ENCODE assay signal across 20 mouse cellular contexts in the genomic region with DNA sequence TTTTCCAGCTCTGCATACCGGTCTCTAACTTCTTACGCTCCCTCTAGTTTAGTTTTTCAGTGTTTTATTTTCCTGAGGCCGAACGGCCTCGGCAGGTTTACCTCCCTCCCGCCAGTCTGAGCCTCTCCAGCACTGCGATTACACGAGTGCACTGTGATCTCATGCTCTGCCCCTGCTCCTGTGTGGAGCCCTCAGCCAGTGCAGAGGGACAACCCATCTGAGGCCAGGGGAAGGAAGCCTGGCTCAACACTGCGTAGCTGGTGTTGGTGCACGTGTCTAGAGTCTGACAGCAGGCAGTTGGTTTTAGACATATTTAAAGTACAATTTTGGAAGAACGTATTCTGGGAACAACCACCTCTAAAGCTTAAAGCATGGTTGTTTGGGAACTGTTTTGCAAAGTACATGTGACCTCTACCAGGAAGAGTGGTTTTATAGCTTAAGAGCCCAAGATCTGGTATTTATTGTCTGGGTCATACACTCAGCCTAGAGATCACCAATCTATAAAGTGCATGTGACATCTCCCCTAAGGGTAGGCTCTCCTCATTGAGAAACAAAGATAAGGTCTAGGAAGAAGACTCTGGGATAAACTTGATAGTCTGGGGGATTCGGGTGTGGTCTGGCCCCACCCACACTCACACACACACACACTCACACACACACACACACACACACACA. TPM values are rescaled to one million over a fixed set of nuclear protein-coding genes. Genes with fewer than 3 reads are reported as not detected.
DNase-seq lines count a peak whose midpoint lies in the region; ATAC-seq lines count a peak whose summit lies in the region.
"Had no signal": no experiment of that assay in that cellular context is flagged by ENCODE, and none has a peak within 500 bp of the region (broad histone marks: within the 10 kb centered on the region; RNA-seq: fewer than 3 reads in every experiment).

No protein-coding gene starts in this region.

- peak; percentile 70 for ATAC-seq in liver, embryonic 12.5 days
- ATAC-seq in liver, embryonic 13.5 days (ENCODE audit: low read depth): peak; percentile 70
- ATAC-seq in megakaryocyte progenitor cell, adult 5-6 weeks (replicated peaks; ENCODE audit: poor library complexity): 0 out of 2 replicates have a peak, but pooled peaks have one; percentile 17
- ATAC-seq: forebrain, embryonic 15.5 days had no signal

- peaks cover 99% of the 10 kb centered on the region for H3K36me3 ChIP-seq in liver, embryonic 12.5 days
- H3K36me3 ChIP-seq in liver, embryonic 13.5 days: peaks cover 98% of the 10 kb centered on the region

- no peak overlapping the region for H3K4me2 ChIP-seq in liver, embryonic 12.5 days
- no peak overlapping the region for H3K4me2 ChIP-seq in liver, embryonic 13.5 days
- H3K4me2 ChIP-seq: embryonic facial prominence, embryonic 12.5 days; forebrain, embryonic 15.5 days; hindbrain, embryonic 12.5 days had no signal

- H3K9ac ChIP-seq in liver, embryonic 12.5 days: no peak overlapping the region
- H3K9ac ChIP-seq in liver, embryonic 13.5 days: no peak overlapping the region
- H3K9ac ChIP-seq: embryonic facial prominence, embryonic 12.5 days; forebrain, embryonic 15.5 days; hindbrain, embryonic 12.5 days had no signal

- no peak overlapping the region for H3K4me3 ChIP-seq in liver, embryonic 12.5 days
- H3K4me3 ChIP-seq in liver, embryonic 13.5 days (replicated peaks): no peak overlapping the region
- H3K4me3 ChIP-seq: embryonic facial prominence, embryonic 12.5 days; forebrain, embryonic 15.5 days; heart, embryonic 10.5 days; hindbrain, embryonic 12.5 days had no signal

- peak overlapping the region; percentile 53; the same call in 1 of the 2 replicates for H3K27ac ChIP-seq in liver, embryonic 12.5 days
- H3K27ac ChIP-seq in liver, embryonic 13.5 days: peak overlapping the region; percentile 30; the same call in 1 of the 2 replicates
- H3K27ac ChIP-seq: embryonic facial prominence, embryonic 12.5 days; forebrain, embryonic 15.5 days; heart, embryonic 10.5 days; hindbrain, embryonic 12.5 days had no signal

- no peaks in the 10 kb centered on the region for H3K9me3 ChIP-seq in liver, embryonic 12.5 days (replicated peaks)
- H3K9me3 ChIP-seq in liver, embryonic 13.5 days (replicated peaks): no peaks in the 10 kb centered on the region
- H3K9me3 ChIP-seq: embryonic facial prominence, embryonic 12.5 days; forebrain, embryonic 15.5 days; heart, embryonic 10.5 days; hindbrain, embryonic 12.5 days had no signal

- DNase-seq in liver: no peak
- DNase-seq in liver, embryonic 13.5 days: no peak
- DNase-seq in cerebellum, adult 11-12 months: no peak
- no peak for DNase-seq in left cerebral cortex, adult 11 months (ENCODE audit: low spot score)
- no peak for DNase-seq in yolk sac, embryonic 10.5 days (ENCODE audit: low spot score)
- DNase-seq: adrenal gland, adult 2 months; adrenal gland, postnatal 25 days; cerebellum, adult 11 months; cerebellum, adult 9-10 months; cerebellum, postnatal 25 days; gastrocnemius, postnatal 10 days; heart, adult 18-20 months; heart, postnatal 10 days; heart, postnatal 4 days had no signal

- no peaks in the 10 kb centered on the region for H3K27me3 ChIP-seq in liver, embryonic 12.5 days (replicated peaks)
- H3K27me3 ChIP-seq in liver, embryonic 13.5 days: no peaks in the 10 kb centered on the region
- H3K27me3 ChIP-seq: embryonic facial prominence, embryonic 12.5 days; forebrain, embryonic 15.5 days; hindbrain, embryonic 12.5 days had no signal

- WGBS in liver, embryonic 12.5 days (ENCODE audit: insufficient replicate concordance): 69% methylated on average over 12 of the region's 12 CpGs
- WGBS in liver, embryonic 13.5 days (ENCODE audit: insufficient replicate concordance): 70% methylated on average over 12 of the region's 12 CpGs

- H3K4me1 ChIP-seq in liver, embryonic 12.5 days: peaks cover 24% of the 10 kb centered on the region
- H3K4me1 ChIP-seq in liver, embryonic 13.5 days (replicated peaks): peaks cover 22% of the 10 kb centered on the region
- H3K4me1 ChIP-seq: embryonic facial prominence, embryonic 12.5 days; forebrain, embryonic 15.5 days; heart, embryonic 10.5 days; hindbrain, embryonic 12.5 days had no signal

RNA-seq across cellular contexts. Expression of a gene that starts 30.3 kb away (rescaled TPM):
- polyA plus RNA-seq in liver, embryonic 12.5 days (2016; fragmentation: Nextera tagmentation; extraction: Ambion mirVana): 94.1 and 94.9 TPM in 2 replicates
- polyA plus RNA-seq in liver, embryonic 13.5 days (2015; fragmentation: Nextera tagmentation; extraction: Ambion mirVana): 57.3 and 73.9 TPM in 2 replicates
- total RNA-seq in megakaryocyte progenitor cell, adult 5-6 weeks (2015): 81.6 and 83.7 TPM in 2 replicates
- 73.1 and 77.1 TPM in 2 replicates for total RNA-seq in megakaryocyte progenitor cell, adult 5-6 weeks (2017)

RNA-seq across cellular contexts. Expression of a gene that starts 59.3 kb away (rescaled TPM):
- 19.0 and 19.7 TPM in 2 replicates for polyA plus RNA-seq in liver, embryonic 12.5 days (2016; fragmentation: Nextera tagmentation; extraction: Ambion mirVana)
- polyA plus RNA-seq in liver, embryonic 13.5 days (2015; fragmentation: Nextera tagmentation; extraction: Ambion mirVana): 13.9 and 15.5 TPM in 2 replicates
- total RNA-seq in megakaryocyte progenitor cell, adult 5-6 weeks (2015): 52.3 and 61.5 TPM in 2 replicates
- 39.9 and 60.8 TPM in 2 replicates for total RNA-seq in megakaryocyte progenitor cell, adult 5-6 weeks (2017)

RNA-seq across cellular contexts. Expression of a gene that starts 59.6 kb away (rescaled TPM):
- 30.2 and 33.4 TPM in 2 replicates for polyA plus RNA-seq in liver, embryonic 12.5 days (2016; fragmentation: Nextera tagmentation; extraction: Ambion mirVana)
- polyA plus RNA-seq in liver, embryonic 13.5 days (2015; fragmentation: Nextera tagmentation; extraction: Ambion mirVana): 33.8 and 39.7 TPM in 2 replicates
- 37.1 and 38.1 TPM in 2 replicates for total RNA-seq in megakaryocyte progenitor cell, adult 5-6 weeks (2015)
- 47.6 and 53.9 TPM in 2 replicates for total RNA-seq in megakaryocyte progenitor cell, adult 5-6 weeks (2017)

Comparison
In these comparisons a context has a peak if more than half of its experiments do, and no peak if none do; other contexts are left out.
1. ATAC-seq: peak in every context shown above with its lines; median percentile 70 in liver, embryonic 12.5 days; 70 in liver, embryonic 13.5 days; 17 in megakaryocyte progenitor cell, adult 5-6 weeks.